Mouse (Mus musculus): ENCODE results near the gene Tbck. TPM values are rescaled to one million over a fixed set of nuclear protein-coding genes. Genes with fewer than 3 reads are reported as not detected.

Gene Tbck
- polyA plus RNA-seq, 1 experiment, result 4.7 TPM

DNA sequence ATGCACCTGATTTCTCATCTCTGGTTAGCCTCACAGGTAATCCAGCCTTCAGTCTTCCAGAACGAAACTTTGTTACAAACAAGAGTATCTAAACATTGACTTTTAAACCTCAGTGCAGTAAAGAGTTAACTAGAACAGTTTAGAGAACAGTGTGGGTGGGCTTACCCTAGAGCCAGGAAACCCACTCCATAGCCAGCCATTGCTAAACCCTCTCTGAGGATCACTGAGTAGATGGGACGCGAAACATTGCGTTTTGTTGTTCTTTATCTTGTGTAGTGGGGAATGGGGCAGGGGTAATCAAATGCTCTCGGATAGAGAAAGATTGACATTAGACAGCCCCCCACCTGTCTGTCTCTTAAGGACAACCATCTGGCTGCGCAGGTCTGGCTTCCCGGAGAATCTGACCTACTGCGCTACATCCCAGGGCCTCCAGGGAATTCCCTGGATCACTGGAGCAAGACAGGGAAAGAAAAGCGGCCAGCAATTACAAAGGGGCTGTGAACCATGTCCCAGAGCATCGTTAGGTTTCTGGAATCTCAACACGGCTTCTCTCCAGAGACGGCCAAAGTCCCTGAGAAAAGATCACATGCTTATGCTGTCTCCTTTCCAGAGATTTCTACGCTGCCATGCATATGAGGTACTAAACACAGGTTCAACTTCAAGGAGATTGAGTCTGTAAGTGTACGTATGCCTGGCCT is 192.2 kb downstream of the Tbck start:
- no peaks in the 10 kb centered on the region for H3K4me1 ChIP-seq (replicated peaks; ENCODE audit: control insufficient read depth, insufficient read depth, low read length)
- TF ChIP-seq POLR2A (IDR thresholded peaks at IDR 0.05; ENCODE audit: control insufficient read depth, extremely low read depth, insufficient read depth, low read length, poor library complexity) (no peak), CTCF (IDR thresholded peaks at IDR 0.05; ENCODE audit: borderline replicate concordance, control insufficient read depth, extremely low read depth, insufficient read depth, low read length, poor library complexity) (no peak)
- H3K27me3 ChIP-seq (ENCODE audit: control insufficient read depth, insufficient read depth, low read length), result no peaks in the 10 kb centered on the region
- no peak overlapping the region for H3K27ac ChIP-seq (ENCODE audit: control insufficient read depth, insufficient read depth, low read length)
- H3K4me3 ChIP-seq (ENCODE audit: control insufficient read depth, insufficient read depth, low read length), result no peak overlapping the region
- no peak for DNase-seq
- no peaks in the 10 kb centered on the region for H3K36me3 ChIP-seq (ENCODE audit: control insufficient read depth, insufficient read depth, low read length)
- WGBS, result 95% methylated on average over 14 of the region's 14 CpGs

DNA sequence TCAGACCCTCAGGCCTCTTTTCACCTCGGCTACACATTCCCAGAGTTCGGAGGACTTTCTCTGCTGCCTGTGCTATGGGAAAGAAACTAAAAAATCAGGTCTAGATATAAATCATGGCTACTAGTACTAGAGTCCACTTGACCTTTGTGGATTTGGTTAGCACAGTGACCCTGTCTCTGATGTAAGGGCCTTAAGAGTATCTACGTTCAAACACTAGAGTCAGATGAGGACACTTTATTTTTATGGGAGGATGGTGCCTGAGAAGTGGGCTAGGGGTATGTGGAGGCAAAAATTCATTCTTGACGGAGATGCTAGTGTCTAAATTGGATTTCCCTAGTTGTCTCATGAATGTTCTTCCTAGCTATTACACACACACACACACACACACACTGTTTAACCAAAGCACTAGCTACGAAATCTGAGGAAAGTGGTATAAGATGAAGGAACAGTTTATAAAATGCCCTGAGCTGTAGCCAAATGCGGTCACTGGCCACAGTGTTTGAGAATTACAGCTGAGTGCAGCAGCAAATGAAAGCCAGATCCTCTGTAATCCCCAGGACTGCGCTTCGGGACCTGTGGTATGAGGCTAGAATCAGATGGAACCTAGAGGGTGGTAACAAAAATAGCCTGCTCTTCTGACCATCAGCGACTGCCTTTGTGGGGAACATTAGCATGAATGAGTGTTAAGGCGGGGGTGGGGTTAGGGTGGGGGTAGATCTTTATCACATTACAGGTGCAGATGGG is 193.2 kb downstream of the Tbck start:
- Histone ChIP-seq H3K36me3 (ENCODE audit: control insufficient read depth, insufficient read depth, low read length) (no peaks in the 10 kb centered on the region), H3K27me3 (ENCODE audit: control insufficient read depth, insufficient read depth, low read length) (no peaks in the 10 kb centered on the region), H3K4me1 (replicated peaks; ENCODE audit: control insufficient read depth, insufficient read depth, low read length) (no peaks in the 10 kb centered on the region), H3K27ac (ENCODE audit: control insufficient read depth, insufficient read depth, low read length) (no peak overlapping the region), H3K4me3 (ENCODE audit: control insufficient read depth, insufficient read depth, low read length) (no peak overlapping the region)
- 84% methylated on average over 10 of the region's 10 CpGs for WGBS
- no peak for DNase-seq
- TF ChIP-seq POLR2A (IDR thresholded peaks at IDR 0.05; ENCODE audit: control insufficient read depth, extremely low read depth, insufficient read depth, low read length, poor library complexity) (no peak), CTCF (IDR thresholded peaks at IDR 0.05; ENCODE audit: borderline replicate concordance, control insufficient read depth, extremely low read depth, insufficient read depth, low read length, poor library complexity) (no peak)

DNA sequence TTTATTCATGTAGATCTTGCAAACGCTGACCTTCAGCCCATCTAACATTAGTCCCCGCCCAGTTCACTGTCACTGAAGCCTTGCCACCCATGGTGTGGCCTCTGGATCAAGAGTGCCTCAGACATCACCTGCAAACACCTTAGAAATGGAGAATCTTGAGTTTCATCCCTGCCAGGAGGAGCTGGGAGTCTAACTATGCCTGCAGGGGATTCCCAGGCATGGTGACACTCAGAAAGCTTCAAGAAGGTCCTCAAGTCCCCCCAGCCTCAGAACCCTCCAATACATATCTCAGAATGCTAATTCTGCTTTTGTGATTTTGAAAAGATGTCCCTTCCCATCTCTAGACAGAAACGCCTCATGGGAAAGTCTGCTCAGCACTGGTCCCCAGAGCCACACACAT is 196.4 kb downstream of the Tbck start:
- H3K36me3 ChIP-seq (ENCODE audit: control insufficient read depth, insufficient read depth, low read length), result no peaks in the 10 kb centered on the region
- H3K27ac ChIP-seq (ENCODE audit: control insufficient read depth, insufficient read depth, low read length), result no peak overlapping the region
- no peaks in the 10 kb centered on the region for H3K27me3 ChIP-seq (ENCODE audit: control insufficient read depth, insufficient read depth, low read length)
- 89% methylated on average over 3 of the region's 3 CpGs for WGBS
- DNase-seq, result no peak
- no peak for TF ChIP-seq CTCF (IDR thresholded peaks at IDR 0.05; ENCODE audit: borderline replicate concordance, control insufficient read depth, extremely low read depth, insufficient read depth, low read length, poor library complexity)
- TF ChIP-seq POLR2A (IDR thresholded peaks at IDR 0.05; ENCODE audit: control insufficient read depth, extremely low read depth, insufficient read depth, low read length, poor library complexity), result no peak
- no peaks in the 10 kb centered on the region for H3K4me1 ChIP-seq (replicated peaks; ENCODE audit: control insufficient read depth, insufficient read depth, low read length)
- H3K4me3 ChIP-seq (ENCODE audit: control insufficient read depth, insufficient read depth, low read length), result no peak overlapping the region

DNA sequence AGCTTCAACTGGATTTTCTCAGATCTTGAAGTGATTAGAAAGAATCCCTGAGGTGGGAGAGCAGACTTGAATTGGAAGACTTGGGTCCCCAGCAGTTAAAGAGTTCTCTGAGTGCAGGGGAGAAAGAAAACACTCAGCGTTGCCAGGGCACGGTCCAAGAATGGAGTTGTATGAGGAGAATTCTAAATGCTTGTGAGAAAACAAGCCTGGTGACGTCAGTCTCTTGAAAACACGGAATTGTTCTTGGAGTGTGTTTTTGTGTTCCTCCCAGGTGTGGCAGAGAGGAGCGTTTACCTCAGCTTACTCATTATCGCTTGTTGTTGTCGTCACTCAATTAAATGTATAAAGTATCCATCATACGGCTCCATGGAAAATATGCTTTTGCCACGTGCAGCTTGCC is 196.9 kb downstream of the Tbck start:
- TF ChIP-seq POLR2A (IDR thresholded peaks at IDR 0.05; ENCODE audit: control insufficient read depth, extremely low read depth, insufficient read depth, low read length, poor library complexity), result no peak
- TF ChIP-seq CTCF (IDR thresholded peaks at IDR 0.05; ENCODE audit: borderline replicate concordance, control insufficient read depth, extremely low read depth, insufficient read depth, low read length, poor library complexity), result no peak
- Histone ChIP-seq H3K4me3 (ENCODE audit: control insufficient read depth, insufficient read depth, low read length) (no peak overlapping the region), H3K27ac (ENCODE audit: control insufficient read depth, insufficient read depth, low read length) (no peak overlapping the region), H3K27me3 (ENCODE audit: control insufficient read depth, insufficient read depth, low read length) (no peaks in the 10 kb centered on the region), H3K36me3 (ENCODE audit: control insufficient read depth, insufficient read depth, low read length) (no peaks in the 10 kb centered on the region), H3K4me1 (replicated peaks; ENCODE audit: control insufficient read depth, insufficient read depth, low read length) (no peaks in the 10 kb centered on the region)
- 94% methylated on average over 9 of the region's 9 CpGs for WGBS
- DNase-seq, result no peak

DNA sequence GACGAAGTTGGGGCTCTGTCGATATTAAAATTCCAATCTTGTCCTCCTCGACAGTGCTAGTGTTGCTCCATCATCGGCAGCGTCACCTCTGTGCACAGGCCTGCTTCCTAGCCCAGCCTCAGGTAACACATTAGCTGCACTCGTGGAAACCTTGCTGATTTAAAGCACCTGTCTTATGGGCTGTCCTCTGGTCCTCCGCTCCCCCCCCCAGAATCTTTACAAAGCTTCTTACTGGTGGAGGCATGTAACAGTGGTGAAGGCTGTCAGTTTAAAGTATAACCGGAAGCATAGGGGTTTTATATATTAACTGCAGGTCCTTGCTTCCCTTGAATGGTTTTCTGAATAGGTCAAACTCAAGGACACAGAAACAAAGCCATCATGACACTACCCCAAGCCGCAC is 199.3 kb downstream of the Tbck start:
- Histone ChIP-seq H3K36me3 (ENCODE audit: control insufficient read depth, insufficient read depth, low read length) (no peaks in the 10 kb centered on the region), H3K27me3 (ENCODE audit: control insufficient read depth, insufficient read depth, low read length) (no peaks in the 10 kb centered on the region), H3K4me1 (replicated peaks; ENCODE audit: control insufficient read depth, insufficient read depth, low read length) (no peaks in the 10 kb centered on the region), H3K27ac (ENCODE audit: control insufficient read depth, insufficient read depth, low read length) (no peak overlapping the region), H3K4me3 (ENCODE audit: control insufficient read depth, insufficient read depth, low read length) (no peak overlapping the region)
- 95% methylated on average over 9 of the region's 9 CpGs for WGBS
- DNase-seq, result no peak
- TF ChIP-seq POLR2A (IDR thresholded peaks at IDR 0.05; ENCODE audit: control insufficient read depth, extremely low read depth, insufficient read depth, low read length, poor library complexity) (no peak), CTCF (IDR thresholded peaks at IDR 0.05; ENCODE audit: borderline replicate concordance, control insufficient read depth, extremely low read depth, insufficient read depth, low read length, poor library complexity) (no peak)

DNA sequence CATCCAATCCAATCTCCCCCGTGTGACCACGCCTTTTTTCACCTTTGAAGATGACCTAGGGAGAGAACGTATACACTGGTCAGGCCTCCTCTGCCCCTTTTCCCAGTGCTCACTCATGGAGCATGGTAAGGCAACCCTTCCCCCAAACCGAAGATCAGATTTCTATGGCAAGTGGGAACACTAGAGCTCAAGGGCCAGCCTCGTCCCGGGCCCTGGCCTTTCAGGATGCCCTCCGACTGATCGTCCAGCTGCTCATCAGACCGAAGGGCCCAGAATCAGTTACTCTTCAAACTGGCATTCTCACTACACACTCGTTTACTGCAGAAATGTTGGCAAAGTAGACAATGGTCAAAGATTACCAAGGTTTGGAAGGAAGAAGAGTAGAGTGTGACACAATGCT is 200.5 kb downstream of the Tbck start:
- Histone ChIP-seq H3K4me1 (replicated peaks; ENCODE audit: control insufficient read depth, insufficient read depth, low read length) (no peaks in the 10 kb centered on the region), H3K27me3 (ENCODE audit: control insufficient read depth, insufficient read depth, low read length) (no peaks in the 10 kb centered on the region), H3K27ac (ENCODE audit: control insufficient read depth, insufficient read depth, low read length) (no peak overlapping the region), H3K36me3 (ENCODE audit: control insufficient read depth, insufficient read depth, low read length) (no peaks in the 10 kb centered on the region), H3K4me3 (ENCODE audit: control insufficient read depth, insufficient read depth, low read length) (no peak overlapping the region)
- no peak for TF ChIP-seq CTCF (IDR thresholded peaks at IDR 0.05; ENCODE audit: borderline replicate concordance, control insufficient read depth, extremely low read depth, insufficient read depth, low read length, poor library complexity)
- TF ChIP-seq POLR2A (IDR thresholded peaks at IDR 0.05; ENCODE audit: control insufficient read depth, extremely low read depth, insufficient read depth, low read length, poor library complexity), result no peak
- DNase-seq, result no peak
- 96% methylated on average over 10 of the region's 10 CpGs for WGBS

All from thymus, adult 2 months (tissue).